Mouse (Mus musculus) cortical plate, adult 2 months (tissue): ENCODE data around the gene Tmem86a.

ENCODE experiments used
- CTCF ChIP-seq: fragments of 200-500 bp; IDR thresholded peaks from 2 replicates; pipeline ENCODE4 v1.5.1; 2011; ENCODE audit warnings: mild to moderate bottlenecking, control low read depth, low read length; ENCODE audit not compliant: insufficient read depth; ENCODE audit errors: extremely low read depth
- POLR2A ChIP-seq: fragments of 200-500 bp; IDR thresholded peaks from 2 replicates; pipeline ENCODE4 v1.6.1; 2011; ENCODE audit warnings: mild to moderate bottlenecking, low read length, control low read depth; ENCODE audit not compliant: insufficient read depth; ENCODE audit errors: extremely low read depth

DNA sequence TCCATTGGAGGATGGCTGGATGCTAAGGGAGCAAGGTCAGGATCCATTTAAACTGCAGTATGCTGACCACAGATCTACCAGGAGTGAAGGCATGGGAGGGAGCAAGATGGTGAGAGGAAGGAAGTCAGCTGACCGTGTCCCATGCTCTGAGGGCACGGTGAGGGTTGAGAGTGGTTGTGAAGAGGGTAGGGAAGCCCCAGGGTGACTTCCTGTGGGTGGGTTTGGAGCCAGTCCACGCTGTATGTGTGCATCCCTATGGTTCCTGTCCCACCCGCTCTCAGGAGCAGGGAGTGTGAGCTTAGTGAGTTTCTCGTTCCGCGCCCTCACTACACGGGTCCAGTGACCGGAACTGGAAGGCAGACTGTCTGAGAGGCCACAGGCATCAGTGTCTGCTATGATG lies 5.3 kb downstream of the Tmem86a start:
- TF ChIP-seq CTCF (no peak), POLR2A (no peak)
